Mouse (Mus musculus) kidney, postnatal 0 days (tissue): Measurements from ENCODE around the gene Il33. TPM values are rescaled to one million over a fixed set of nuclear protein-coding genes. Genes with fewer than 3 reads are reported as not detected.
A peak's percentile ranks its signal among the peaks of the same experiment; 100 is the strongest.

ENCODE experiments used
- ATAC-seq: fragments of 200-750 bp; cut with Nextera tagmentation; replicated peaks from 2 replicates; pipeline ENCODE4 v1.8.0; 2017; ENCODE audit warnings: low read depth, moderate number of reproducible peaks, moderate TSS enrichment, moderate library complexity; ENCODE audit not compliant: low FRiP score
- DNase-seq: peaks from one replicate; pipeline ENCODE4 v3.0.0-alpha.2; 2016; ENCODE audit warnings: low spot score
- H3K27ac ChIP-seq: fragments of 300-500 bp; sonication (generic); 2 replicates; pipeline ENCODE4 v1.5.1; 2014; ENCODE audit warnings: mild to moderate bottlenecking
- H3K27me3 ChIP-seq: fragments of 300-500 bp; sonication (generic); 2 replicates; pipeline ENCODE4 v1.6.1; 2014; ENCODE audit warnings: low read length, mixed read lengths; ENCODE audit not compliant: insufficient read depth
- H3K36me3 ChIP-seq: fragments of 300-500 bp; sonication (generic); 2 replicates; pipeline ENCODE4 v1.6.1; 2014; ENCODE audit warnings: low read length, mixed read lengths; ENCODE audit not compliant: insufficient read depth
- H3K4me1 ChIP-seq: fragments of 300-500 bp; sonication (generic); replicated peaks from 2 replicates; pipeline ENCODE4 v1.6.1; 2014; ENCODE audit warnings: antibody characterized with exemption, low read length, mixed read lengths; ENCODE audit not compliant: insufficient read depth
- H3K4me2 ChIP-seq: fragments of 300-500 bp; sonication (generic); 2 replicates; pipeline ENCODE4 v1.6.1; 2014; ENCODE audit warnings: mild to moderate bottlenecking, low read length, moderate library complexity, mixed read lengths
- H3K4me3 ChIP-seq: fragments of 300-500 bp; sonication (generic); replicated peaks from 2 replicates; pipeline ENCODE4 v1.5.1; 2014; ENCODE audit warnings: low read depth, low read length
- H3K9ac ChIP-seq: fragments of 300-500 bp; sonication (generic); 2 replicates; pipeline ENCODE4 v1.6.1; 2014; ENCODE audit warnings: low read depth, low read length
- H3K9me3 ChIP-seq: fragments of 300-500 bp; sonication (generic); replicated peaks from 2 replicates; pipeline ENCODE4 v1.6.1; 2016; ENCODE audit warnings: low read length, inconsistent platforms, mixed read lengths
- CTCF ChIP-seq: IDR thresholded peaks from 2 replicates; pipeline ENCODE4 v1.5.1; 2016; ENCODE audit warnings: antibody characterized with exemption, low read depth, mild to moderate bottlenecking, moderate library complexity
- WGBS: fragments of 180-500 bp; shearing (Covaris S2); extraction: QIAGEN DNeasy Blood & Tissue Kit; methylation state at CpG from one replicate; pipeline ENCODE4 v1.1.7; 2014; 5-methylcytosine and 5-hydroxymethylcytosine counted together
- polyA plus RNA-seq: library from polyadenylated mRNA; unstranded; fragments of >200 nt; fragmentation: Nextera tagmentation; extraction: Ambion mirVana; gene quantifications from 2 replicates; pipeline ENCODE4 v1.2.1, GENCODE M21; 2015

Il33 gene
- polyA plus RNA-seq, 1 experiment from 2014 or later, result 63.7 TPM

DNA sequence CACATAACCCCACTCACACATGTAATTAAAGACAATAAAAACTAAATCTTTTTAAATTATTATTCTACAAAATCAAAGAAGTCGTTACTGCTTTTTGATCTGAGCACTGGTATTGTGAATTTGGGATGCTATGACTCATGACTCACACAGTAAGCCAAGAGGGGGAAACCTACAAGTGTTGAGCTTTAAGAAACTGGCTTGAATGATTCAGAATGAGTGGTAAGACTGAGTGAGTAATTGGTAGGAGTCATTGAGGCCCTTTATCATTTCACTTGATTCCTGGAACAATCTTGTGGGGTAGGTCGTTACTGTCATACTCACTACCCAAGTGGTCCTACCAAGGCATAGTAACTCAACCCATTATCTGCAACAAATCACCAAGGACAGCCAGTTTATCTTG is 37.4 kb upstream of the Il33 start:
- H3K4me2 ChIP-seq, result no peak overlapping the region
- WGBS, result 93% methylated on average over 2 of the region's 2 CpGs
- no peak for ATAC-seq
- H3K27me3 ChIP-seq, result no peaks in the 10 kb centered on the region
- H3K9me3 ChIP-seq, result no peaks in the 10 kb centered on the region
- no peak for DNase-seq
- no peak for TF ChIP-seq CTCF
- H3K4me1 ChIP-seq, result no peaks in the 10 kb centered on the region
- no peaks in the 10 kb centered on the region for H3K36me3 ChIP-seq
- H3K4me3 ChIP-seq, result no peak overlapping the region
- H3K9ac ChIP-seq, result no peak overlapping the region
- no peak overlapping the region for H3K27ac ChIP-seq

DNA sequence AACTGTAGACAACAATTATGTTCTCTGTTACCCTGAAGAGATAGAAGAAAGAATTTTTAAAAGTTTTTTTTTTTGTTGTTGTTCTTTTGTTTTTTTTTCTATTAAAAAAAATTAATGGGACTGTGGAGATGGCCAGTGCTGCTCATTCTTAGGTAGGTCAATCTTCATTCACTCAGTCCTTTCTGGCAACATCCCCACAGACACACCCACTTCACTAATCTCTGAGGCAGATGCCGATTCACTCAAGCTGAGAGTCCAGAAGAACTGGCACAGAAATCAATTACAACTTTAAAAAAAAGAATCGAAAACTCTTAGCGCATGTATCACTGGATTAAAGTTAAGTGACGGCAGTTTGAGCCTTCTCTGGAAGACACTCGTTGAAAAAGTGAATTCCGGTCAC is 36.0 kb upstream of the Il33 start:
- H3K4me1 ChIP-seq, result no peaks in the 10 kb centered on the region
- no peaks in the 10 kb centered on the region for H3K36me3 ChIP-seq
- TF ChIP-seq CTCF, result no peak
- H3K9me3 ChIP-seq, result no peaks in the 10 kb centered on the region
- no peak overlapping the region for H3K4me3 ChIP-seq
- no peak for ATAC-seq
- no peaks in the 10 kb centered on the region for H3K27me3 ChIP-seq
- 88% methylated on average over 6 of the region's 6 CpGs for WGBS
- H3K4me2 ChIP-seq, result no peak overlapping the region
- no peak overlapping the region for H3K27ac ChIP-seq
- H3K9ac ChIP-seq, result no peak overlapping the region
- no peak for DNase-seq

DNA sequence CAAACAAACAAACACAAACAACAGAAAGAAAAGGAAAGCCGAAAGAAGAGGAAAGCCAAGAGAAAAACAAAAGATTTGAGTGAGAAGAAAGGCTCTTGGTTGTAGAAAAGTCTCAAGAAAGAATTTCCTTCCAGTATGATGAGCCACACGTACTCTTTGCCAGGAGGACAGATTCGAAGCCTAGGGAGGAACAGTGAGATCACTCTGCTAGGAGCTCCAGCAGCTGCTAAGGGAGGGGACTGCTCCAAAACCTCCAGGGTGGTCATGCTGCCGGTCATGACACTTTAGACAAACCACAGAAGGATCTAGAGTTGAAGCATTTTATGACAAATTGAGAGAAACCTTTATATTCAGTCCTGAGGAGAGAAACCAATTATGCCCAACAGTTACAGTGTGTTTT is 32.9 kb upstream of the Il33 start:
- Histone ChIP-seq H3K4me1 (no peaks in the 10 kb centered on the region), H3K9ac (no peak overlapping the region), H3K27me3 (no peaks in the 10 kb centered on the region), H3K36me3 (no peaks in the 10 kb centered on the region), H3K4me3 (no peak overlapping the region), H3K4me2 (no peak overlapping the region), H3K27ac (no peak overlapping the region), H3K9me3 (no peaks in the 10 kb centered on the region)
- no peak for ATAC-seq
- peak; percentile 47 for DNase-seq
- TF ChIP-seq CTCF, result no peak
- WGBS, result 58% methylated on average over 4 of the region's 4 CpGs

DNA sequence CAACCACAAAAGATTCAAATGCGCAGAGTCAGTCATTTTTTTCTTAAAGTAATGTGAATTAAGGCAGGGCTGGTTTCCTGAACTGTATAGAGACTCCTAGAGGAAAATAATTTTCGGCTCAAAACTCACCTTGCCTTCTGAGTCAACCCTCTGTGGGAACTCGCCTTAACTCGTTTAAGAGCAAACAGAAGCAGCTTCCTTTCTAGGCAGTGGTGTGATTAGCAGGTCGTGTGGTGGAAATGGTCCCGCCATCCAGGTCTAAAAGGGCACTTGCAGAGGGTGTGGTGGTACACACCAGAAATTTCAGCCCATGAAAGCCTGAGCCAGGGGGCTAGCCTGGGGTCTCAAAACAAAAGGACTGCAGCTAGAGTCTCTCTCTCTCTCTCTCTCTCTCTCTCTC is 32.1 kb upstream of the Il33 start:
- Histone ChIP-seq H3K27me3 (no peaks in the 10 kb centered on the region), H3K4me3 (no peak overlapping the region), H3K36me3 (no peaks in the 10 kb centered on the region), H3K9me3 (no peaks in the 10 kb centered on the region), H3K27ac (no peak overlapping the region), H3K4me2 (no peak overlapping the region), H3K9ac (no peak overlapping the region), H3K4me1 (no peaks in the 10 kb centered on the region)
- DNase-seq (no peak), ATAC-seq (no peak)
- no peak for TF ChIP-seq CTCF
- WGBS, result 72% methylated on average over 6 of the region's 6 CpGs

DNA sequence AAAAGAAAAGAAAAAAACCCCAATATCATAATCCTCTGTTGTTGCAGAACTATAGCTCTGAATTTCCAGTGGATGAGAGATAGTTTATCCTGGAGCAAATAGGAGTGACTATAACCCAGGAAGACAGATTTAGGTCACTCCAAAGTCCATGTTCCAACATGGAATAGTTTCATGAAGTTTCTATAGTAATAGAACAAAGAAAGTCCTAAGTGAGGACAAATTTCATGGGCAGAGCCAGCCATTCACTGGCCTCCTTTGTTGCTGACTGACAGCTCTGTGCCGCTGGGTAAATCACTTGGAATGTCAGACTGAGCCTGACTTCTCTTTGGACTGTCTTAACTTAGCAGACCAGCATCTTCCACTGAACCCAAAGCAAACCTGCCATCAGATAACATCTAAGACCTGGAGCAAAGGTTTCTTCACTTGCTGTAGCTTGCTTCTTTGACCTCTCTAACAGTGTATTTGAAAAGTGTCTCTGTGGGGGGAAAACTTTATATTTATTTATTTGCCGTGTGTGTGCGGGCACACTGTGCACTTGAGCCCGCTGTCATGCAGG is 31.1 kb upstream of the Il33 start:
- no peaks in the 10 kb centered on the region for H3K36me3 ChIP-seq
- H3K9me3 ChIP-seq, result no peaks in the 10 kb centered on the region
- no peaks in the 10 kb centered on the region for H3K4me1 ChIP-seq
- H3K27me3 ChIP-seq, result no peaks in the 10 kb centered on the region
- no peak for ATAC-seq
- H3K4me2 ChIP-seq, result no peak overlapping the region
- no peak overlapping the region for H3K27ac ChIP-seq
- 79% methylated on average over 4 of the region's 4 CpGs for WGBS
- no peak for TF ChIP-seq CTCF
- no peak overlapping the region for H3K9ac ChIP-seq
- H3K4me3 ChIP-seq, result no peak overlapping the region
- no peak for DNase-seq

DNA sequence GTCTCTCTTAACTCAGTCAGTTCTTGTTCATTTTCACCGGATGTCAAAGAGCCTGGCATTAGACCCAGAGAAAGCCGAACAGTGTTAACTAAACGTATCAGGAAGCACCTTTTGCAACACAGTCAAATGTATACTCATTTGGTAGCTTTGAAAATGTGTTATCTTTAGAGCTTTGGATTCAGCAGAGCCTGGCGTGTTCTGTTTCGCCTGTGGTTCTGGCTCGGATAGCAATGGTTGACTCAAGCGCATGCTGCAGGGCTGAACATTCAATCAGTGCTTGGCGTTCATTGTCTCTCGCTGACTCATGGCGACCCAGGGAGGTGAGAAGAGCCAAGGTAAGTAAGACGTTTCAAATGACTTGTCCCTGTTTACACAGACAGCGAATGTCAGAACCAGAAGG is 30.5 kb upstream of the Il33 start:
- 69% methylated on average over 12 of the region's 12 CpGs for WGBS
- TF ChIP-seq CTCF, result no peak

DNA sequence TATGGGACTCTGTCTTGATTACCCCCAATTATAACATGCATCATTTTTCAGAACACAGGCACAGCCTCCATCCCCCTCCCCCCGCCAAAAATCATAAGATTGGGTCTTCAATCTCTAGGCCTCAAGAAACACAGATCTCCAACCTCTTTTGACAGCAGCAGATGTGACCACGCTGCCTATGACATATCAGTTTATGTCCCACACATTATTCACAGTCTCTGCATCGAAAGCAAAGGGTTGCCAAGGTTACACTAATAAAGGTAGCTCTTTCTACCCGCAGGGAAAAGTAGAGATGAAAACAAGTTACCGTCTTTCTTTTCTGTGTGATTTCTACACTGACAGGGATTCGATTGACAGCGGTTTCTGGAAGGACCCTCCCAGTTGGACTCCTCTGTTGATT is 29.9 kb upstream of the Il33 start:
- no peak for TF ChIP-seq CTCF
- WGBS, result 77% methylated on average over 7 of the region's 7 CpGs
- no peak for ATAC-seq
- no peak overlapping the region for H3K9ac ChIP-seq
- no peaks in the 10 kb centered on the region for H3K9me3 ChIP-seq
- no peaks in the 10 kb centered on the region for H3K36me3 ChIP-seq
- DNase-seq, result no peak
- H3K4me1 ChIP-seq, result no peaks in the 10 kb centered on the region
- no peak overlapping the region for H3K4me2 ChIP-seq
- no peaks in the 10 kb centered on the region for H3K27me3 ChIP-seq
- H3K27ac ChIP-seq, result no peak overlapping the region
- no peak overlapping the region for H3K4me3 ChIP-seq

More for the DNA sequence above, 30.5 kb upstream of the Il33 start:
- Histone ChIP-seq H3K27me3 (no peaks in the 10 kb centered on the region), H3K9me3 (no peaks in the 10 kb centered on the region), H3K9ac (no peak overlapping the region), H3K27ac (no peak overlapping the region), H3K4me2 (no peak overlapping the region), H3K4me1 (no peaks in the 10 kb centered on the region), H3K4me3 (no peak overlapping the region), H3K36me3 (no peaks in the 10 kb centered on the region)
- no peak for DNase-seq
- ATAC-seq, result no peak
